Mouse (Mus musculus): Measurements from ENCODE around the gene Tbc1d23.

DNA sequence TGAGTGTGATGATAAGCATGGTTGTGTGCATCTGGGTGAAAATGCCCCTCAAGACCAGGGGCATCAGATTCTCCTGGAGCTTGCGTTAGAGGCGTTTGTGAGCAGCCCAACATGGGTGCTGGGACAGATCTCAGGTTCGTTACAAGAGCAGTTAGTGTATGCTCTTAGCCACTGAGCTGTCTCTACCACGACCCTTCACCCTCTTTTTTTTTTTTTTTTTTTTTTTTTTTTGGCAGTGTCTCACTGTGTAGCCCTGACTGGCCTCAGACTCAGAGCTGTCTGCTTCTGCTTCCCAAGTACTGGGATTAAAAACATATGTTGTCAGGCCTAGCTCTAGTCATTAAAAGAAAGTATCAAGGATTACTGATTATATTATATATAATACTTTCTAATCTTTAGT is 105.0 kb downstream of the Tbc1d23 start:
- TF ChIP-seq CTCF (conservative IDR thresholded peaks at IDR 0.05; ENCODE audit: low read length) (no peak), POU5F1 (IDR thresholded peaks at IDR 0.05; ENCODE audit: borderline replicate concordance, low read length) (no peak)

Measured in E14TG2a.4 (cell line).